Mouse (Mus musculus) lung, adult 18-20 months (tissue): ENCODE measurements around the gene Nrtn.
A peak's percentile ranks its signal among the peaks of the same experiment; 100 is the strongest.

ENCODE experiments used
- DNase-seq, 2 experiments: peaks; one replicate each; pipeline ENCODE4 v3.0.0; 2022; ENCODE audit warnings: mixed read lengths in 2 of 2

The Nrtn gene

GRCm38 (mm10) chr17:56717363-56718058 is 39.8 kb downstream of the Nrtn start, which contains the start of the genes Ndufa11 and Vmac:
Gene Ndufa11 (plus strand): TSS chr17:56717767.
Gene Vmac (minus strand): TSS chr17:56718022.
- peak; percentile 93 to 96 for DNase-seq

DNA sequence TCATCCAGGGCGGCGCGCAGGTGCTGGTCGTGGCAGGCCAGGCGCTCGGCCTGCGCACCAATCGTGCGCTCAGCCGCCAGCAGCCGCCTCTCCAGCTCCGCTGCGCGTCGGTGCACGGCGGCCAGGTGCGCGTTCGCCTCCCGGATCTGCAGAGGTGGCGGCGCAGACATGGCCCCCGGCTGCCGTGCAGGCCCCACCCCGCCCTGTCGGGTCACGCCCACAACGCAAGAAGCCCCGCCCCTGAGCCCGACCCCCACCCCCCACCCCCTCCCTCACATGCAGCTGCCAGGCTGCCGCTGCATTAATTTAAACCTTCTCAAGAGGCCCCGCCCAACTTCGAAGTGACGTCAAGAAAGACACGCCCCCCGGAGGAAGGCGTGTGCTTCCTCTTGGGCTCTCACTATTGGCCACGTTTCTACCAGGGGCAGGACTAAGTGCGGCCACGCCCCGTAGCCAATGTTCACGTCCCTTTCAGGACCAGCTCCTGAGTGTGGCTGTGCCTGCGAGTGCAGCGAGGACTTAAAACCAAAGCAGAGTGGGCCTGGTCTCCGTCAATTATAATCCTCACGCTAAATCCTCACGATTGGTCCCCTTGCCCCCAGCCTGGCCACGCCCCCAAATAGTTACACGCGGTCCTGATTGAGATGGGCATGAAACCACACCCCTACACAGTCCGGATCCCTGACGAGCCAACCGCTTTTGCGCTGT is 40.5 kb downstream of the Nrtn start:
- peak; percentile 98 for DNase-seq

GRCm38 (mm10) chr17:56715914-56716654 is 41.2 kb downstream of the Nrtn start:
- no peak for DNase-seq

DNA sequence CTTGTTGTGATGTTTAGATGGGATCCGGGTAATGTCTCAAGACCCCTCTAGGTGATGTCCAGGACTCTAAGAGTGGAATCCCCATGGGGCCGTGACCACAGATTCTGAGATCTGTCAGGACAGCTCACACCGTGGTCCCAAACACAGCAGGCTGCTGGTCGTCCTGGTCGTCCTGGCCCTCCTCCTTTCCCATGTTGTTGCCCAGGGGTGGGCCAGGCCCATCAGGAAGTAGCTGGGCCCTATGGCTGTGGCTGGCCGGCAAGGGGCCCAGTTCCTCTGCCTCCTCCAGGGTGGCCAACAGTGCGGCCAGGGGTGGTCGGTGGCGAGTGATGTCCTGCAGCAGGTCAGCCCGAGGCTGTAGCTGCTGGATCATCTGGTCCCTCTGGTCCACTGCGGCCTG is 42.0 kb downstream of the Nrtn start:
- DNase-seq = no peak

DNA sequence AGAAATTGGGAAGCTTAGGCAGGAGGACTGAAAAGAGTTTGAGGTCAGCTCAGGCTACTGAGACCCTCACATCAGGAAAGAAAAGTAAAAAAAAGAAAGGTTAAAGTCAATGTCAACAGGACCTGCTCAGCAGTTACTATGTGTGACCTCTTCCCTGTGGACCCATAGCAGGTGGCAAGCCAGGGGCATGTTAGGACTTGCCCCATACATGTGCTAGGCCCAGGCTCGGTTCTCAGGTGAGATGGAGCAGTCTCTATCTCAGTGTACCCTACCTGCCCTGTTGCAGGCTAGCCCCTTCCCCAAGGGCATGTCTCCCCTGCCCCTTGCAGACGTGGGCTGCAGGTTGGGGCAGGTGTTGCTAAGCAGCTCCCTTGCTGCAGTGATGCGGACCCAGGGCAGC is 47.6 kb downstream of the Nrtn start:
- no peak for DNase-seq

GRCm38 (mm10) chr17:56708692-56709091 is 48.6 kb downstream of the Nrtn start:
- DNase-seq = no peak

GRCm38 (mm10) chr17:56706515-56706914 is 50.8 kb downstream of the Nrtn start:
- no peak for DNase-seq

- DNase-seq = no peak
Measured at GRCm38 (mm10) chr17:56703038-56703437, 54.3 kb downstream of the Nrtn start.
